Mouse (Mus musculus): ENCODE measurements around the gene Scube3.
A peak's percentile ranks its signal among the peaks of the same experiment; 100 is the strongest.
"Not testable (repeated sequence)": the region's sequence is repeated elsewhere in the genome, so short reads cannot be mapped to it uniquely, and the experiment has no call there.

Scube3 gene

GRCm38 (mm10) chr17:28222463-28222862 lies 80.5 kb downstream of the Scube3 start:
- not testable (repeated sequence) for DNase-seq (ENCODE audit: low spot score in 2 of 2)

- peak; percentile 77 to 86 for DNase-seq (ENCODE audit: low spot score in 2 of 2)
Observed at GRCm38 (mm10) chr17:28223561-28224391, 81.8 kb downstream of the Scube3 start.

Measured in right cerebral cortex, postnatal 36 days (tissue).